ENCODE assay signal across 12 mouse cellular contexts in genomic region chr7:139685336-139685735, GRCm38 (mm10). TPM values are rescaled to one million over a fixed set of nuclear protein-coding genes. Genes with fewer than 3 reads are reported as not detected.
DNase-seq lines count a peak whose midpoint lies in the region; ATAC-seq lines count a peak whose summit lies in the region.
"Had no signal": no experiment of that assay in that cellular context is flagged by ENCODE, and none has a peak within 500 bp of the region (broad histone marks: within the 10 kb centered on the region; RNA-seq: fewer than 3 reads in every experiment).

No protein-coding gene starts in this region.

- DNase-seq in hindbrain, embryonic 10.5 days (ENCODE audit: low spot score) = peak; percentile 47
- DNase-seq in midbrain, embryonic 10.5 days (ENCODE audit: low spot score) = peak; percentile 19
- DNase-seq in Muller cell, postnatal 12 days (ENCODE audit: inconsistent ontology term) = peak; percentile 95
- peak; percentile 17 for DNase-seq in mesoderm, embryonic 11.5 days (ENCODE audit: low read depth, low spot score)
- no peak for DNase-seq in natural killer cell, adult 2 months (ENCODE audit: low spot score in 2 of 2)

- H3K9me3 ChIP-seq in hindbrain, embryonic 10.5 days = no peaks in the 10 kb centered on the region
- no peaks in the 10 kb centered on the region for H3K9me3 ChIP-seq in hindbrain, embryonic 12.5 days (replicated peaks)
- H3K9me3 ChIP-seq in midbrain, embryonic 10.5 days (replicated peaks) = no peaks in the 10 kb centered on the region
- H3K9me3 ChIP-seq in midbrain, embryonic 16.5 days (replicated peaks; ENCODE audit: control insufficient read depth, low read length, poor library complexity, severe bottlenecking) = no peaks in the 10 kb centered on the region
- H3K9me3 ChIP-seq in intestine, embryonic 15.5 days = no peaks in the 10 kb centered on the region
- H3K9me3 ChIP-seq: embryonic facial prominence, embryonic 15.5 days; liver, embryonic 12.5 days had no signal

- H3K4me1 ChIP-seq in hindbrain, embryonic 10.5 days (replicated peaks) = peaks cover 27% of the 10 kb centered on the region
- peaks cover 9% of the 10 kb centered on the region for H3K4me1 ChIP-seq in hindbrain, embryonic 12.5 days
- peaks cover 23% of the 10 kb centered on the region for H3K4me1 ChIP-seq in midbrain, embryonic 10.5 days
- H3K4me1 ChIP-seq in midbrain, embryonic 16.5 days (ENCODE audit: control insufficient read depth, insufficient read depth, low read length) = peaks cover 12% of the 10 kb centered on the region
- peaks cover 7% of the 10 kb centered on the region; the same call in 1 of the 2 replicates for H3K4me1 ChIP-seq in intestine, embryonic 15.5 days (replicated peaks)

- H3K36me3 ChIP-seq in hindbrain, embryonic 10.5 days = no peaks in the 10 kb centered on the region
- H3K36me3 ChIP-seq in hindbrain, embryonic 12.5 days = no peaks in the 10 kb centered on the region
- no peaks in the 10 kb centered on the region for H3K36me3 ChIP-seq in midbrain, embryonic 10.5 days
- no peaks in the 10 kb centered on the region for H3K36me3 ChIP-seq in midbrain, embryonic 16.5 days (ENCODE audit: control insufficient read depth, insufficient read depth, low read length)
- H3K36me3 ChIP-seq in intestine, embryonic 15.5 days = no peaks in the 10 kb centered on the region
- H3K36me3 ChIP-seq: embryonic facial prominence, embryonic 15.5 days; liver, embryonic 12.5 days had no signal

- no peak overlapping the region for H3K4me3 ChIP-seq in hindbrain, embryonic 10.5 days
- H3K4me3 ChIP-seq in hindbrain, embryonic 12.5 days = no peak overlapping the region
- no peak overlapping the region for H3K4me3 ChIP-seq in midbrain, embryonic 10.5 days
- H3K4me3 ChIP-seq in midbrain, embryonic 16.5 days (ENCODE audit: low read depth, low read length) = no peak overlapping the region
- H3K4me3 ChIP-seq in intestine, embryonic 15.5 days (replicated peaks) = no peak overlapping the region

- H3K27ac ChIP-seq in hindbrain, embryonic 10.5 days = no peak overlapping the region
- H3K27ac ChIP-seq in hindbrain, embryonic 12.5 days = no peak overlapping the region
- H3K27ac ChIP-seq in midbrain, embryonic 10.5 days (replicated peaks) = no peak overlapping the region; the same call in 1 of the 2 replicates
- no peak overlapping the region for H3K27ac ChIP-seq in midbrain, embryonic 16.5 days (ENCODE audit: low read length)
- H3K27ac ChIP-seq in intestine, embryonic 15.5 days = no peak overlapping the region
- H3K27ac ChIP-seq: embryonic facial prominence, embryonic 15.5 days; liver, embryonic 12.5 days had no signal

- no peak for ATAC-seq in hindbrain, embryonic 12.5 days (ENCODE audit: low FRiP score)
- ATAC-seq in midbrain, embryonic 16.5 days = no peak
- no peak for ATAC-seq in intestine, embryonic 15.5 days

- H3K4me2 ChIP-seq in hindbrain, embryonic 12.5 days (replicated peaks) = no peak overlapping the region
- H3K4me2 ChIP-seq in midbrain, embryonic 16.5 days (ENCODE audit: low read length) = no peak overlapping the region
- no peak overlapping the region for H3K4me2 ChIP-seq in intestine, embryonic 15.5 days (replicated peaks)

- H3K27me3 ChIP-seq in hindbrain, embryonic 10.5 days (ENCODE audit: insufficient read depth, poor library complexity, severe bottlenecking) = peaks cover 21% of the 10 kb centered on the region
- H3K27me3 ChIP-seq in hindbrain, embryonic 12.5 days = peaks cover 20% of the 10 kb centered on the region
- H3K27me3 ChIP-seq in midbrain, embryonic 10.5 days (ENCODE audit: low read depth, poor library complexity, severe bottlenecking) = peaks cover 32% of the 10 kb centered on the region
- H3K27me3 ChIP-seq in midbrain, embryonic 16.5 days (ENCODE audit: control insufficient read depth, insufficient read depth, low read depth, low read length) = no peaks in the 10 kb centered on the region
- no peaks in the 10 kb centered on the region for H3K27me3 ChIP-seq in intestine, embryonic 15.5 days (replicated peaks)

- H3K9ac ChIP-seq in hindbrain, embryonic 12.5 days = no peak overlapping the region
- no peak overlapping the region for H3K9ac ChIP-seq in midbrain, embryonic 16.5 days (ENCODE audit: low read depth, low read length)
- no peak overlapping the region for H3K9ac ChIP-seq in intestine, embryonic 15.5 days
- H3K9ac ChIP-seq: embryonic facial prominence, embryonic 15.5 days; liver, embryonic 12.5 days; lung, embryonic 14.5 days had no signal

RNA-seq across cellular contexts. Expression of gene Cfap46, which starts 1.7 kb away (rescaled TPM):
- polyA plus RNA-seq in hindbrain, embryonic 10.5 days (2016; fragmentation: Nextera tagmentation; extraction: Ambion mirVana) = 0.62 and 1.5 TPM in 2 replicates
- 1.0 and 2.1 TPM in 2 replicates for polyA plus RNA-seq in hindbrain, embryonic 12.5 days (2016; fragmentation: Nextera tagmentation; extraction: Ambion mirVana)
- polyA plus RNA-seq in midbrain, embryonic 10.5 days (2016; fragmentation: Nextera tagmentation; extraction: Ambion mirVana) = 0.27 and 0.30 TPM in 2 replicates
- polyA plus RNA-seq in midbrain, embryonic 16.5 days (2015; fragmentation: Nextera tagmentation; extraction: Ambion mirVana) = 3.1 and 4.7 TPM in 2 replicates
- 0.13 and 0.31 TPM in 2 replicates for polyA plus RNA-seq in intestine, embryonic 15.5 days (2015; fragmentation: Nextera tagmentation; extraction: Ambion mirVana)
- polyA plus RNA-seq: heart, postnatal 0 days; liver, embryonic 12.5 days had no signal

Comparison
In these comparisons a context has a peak if more than half of its experiments do, and no peak if none do; other contexts are left out.
1. DNase-seq: peak in hindbrain, embryonic 10.5 days (single experiment), midbrain, embryonic 10.5 days (single experiment), Muller cell, postnatal 12 days (single experiment) and mesoderm, embryonic 11.5 days (single experiment); none in natural killer cell, adult 2 months (0 of 2).